ENCODE assay signal across 8 mouse cellular contexts in the genomic region with DNA sequence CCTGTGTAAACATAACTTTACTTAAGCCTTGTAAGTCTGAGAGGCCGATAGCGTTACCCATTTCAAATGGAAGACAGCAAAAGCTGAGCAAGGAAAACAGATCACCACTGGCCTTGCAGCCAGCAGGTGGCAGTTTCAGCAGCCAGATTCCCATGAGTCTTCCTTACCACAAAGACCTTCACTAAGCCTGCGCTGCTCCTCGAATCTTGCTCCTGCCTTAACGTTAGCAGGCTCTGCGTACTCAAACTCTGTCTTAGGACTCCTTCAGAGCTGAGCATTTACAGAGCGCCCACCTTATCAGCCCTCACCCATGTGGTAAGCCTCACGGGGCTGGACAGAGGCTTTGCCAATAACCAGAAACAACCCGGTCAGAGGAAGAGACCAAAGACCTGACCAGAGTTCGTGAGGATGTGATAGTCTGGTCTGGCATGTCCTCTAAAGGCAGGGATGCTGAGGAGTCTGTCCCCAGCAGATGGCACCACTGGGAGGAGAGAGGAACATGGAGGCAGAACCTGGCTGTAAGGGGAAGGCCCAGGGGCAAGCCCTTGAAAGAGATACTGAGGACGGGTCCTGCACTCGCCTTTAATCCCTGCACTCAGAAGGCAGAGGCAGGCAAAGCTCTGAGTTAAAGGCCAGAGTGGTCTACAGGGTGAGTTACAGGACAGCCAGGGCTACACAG. TPM values are rescaled to one million over a fixed set of nuclear protein-coding genes. Genes with fewer than 3 reads are reported as not detected.
DNase-seq lines count a peak whose midpoint lies in the region; ATAC-seq and TF ChIP-seq lines count a peak whose summit lies in the region.

No protein-coding gene starts in this region.

- CTCF ChIA-PET in Patski (lab: Charles Lee) = interaction anchor here (0.6 to 1.3 kb wide), 2 partner anchors 16 to 231 kb away, joined by 3 read pairs; no protein-coding TSS in a partner anchor

- no peaks in the 10 kb centered on the region for H3K9me3 ChIP-seq in stomach, postnatal 0 days (ENCODE audit: control insufficient read depth, low read length)

- H3K36me3 ChIP-seq in stomach, postnatal 0 days (ENCODE audit: control insufficient read depth, insufficient read depth, low read length) = no peaks in the 10 kb centered on the region

- no peak for ATAC-seq in Patski
- peak; percentile 72 for ATAC-seq in megakaryocyte progenitor cell, adult 5-6 weeks (replicated peaks; ENCODE audit: poor library complexity)
- peak; percentile 42; the same call in 1 of the 2 replicates for ATAC-seq in stomach, postnatal 0 days (ENCODE audit: low FRiP score, low TSS enrichment)
- no peak for ATAC-seq in monocyte, adult 5-6 weeks (replicated peaks; ENCODE audit: insufficient number of reproducible peaks, low FRiP score, low TSS enrichment, poor library complexity, severe bottlenecking)

- WGBS in stomach, postnatal 0 days = 45% methylated on average over 12 of the region's 12 CpGs

- POLR2A ChIA-PET in Patski (lab: Charles Lee) = no interaction called here

- H3K4me1 ChIP-seq in bone marrow macrophage, adult 2 months (ENCODE audit: control insufficient read depth, insufficient read depth, low read length) = no peaks in the 10 kb centered on the region
- H3K4me1 ChIP-seq in stomach, postnatal 0 days (replicated peaks; ENCODE audit: control insufficient read depth, insufficient read depth) = no peaks in the 10 kb centered on the region

- no peak overlapping the region for H3K4me3 ChIP-seq in bone marrow macrophage, adult 2 months (ENCODE audit: insufficient read depth, low read length)
- H3K4me3 ChIP-seq in layer of hippocampus, adult 2 months = no peak overlapping the region
- H3K4me3 ChIP-seq in stomach, postnatal 0 days (ENCODE audit: low read depth, low read length) = no peak overlapping the region

- H3K4me2 ChIP-seq in stomach, postnatal 0 days (replicated peaks; ENCODE audit: low read depth) = no peak overlapping the region

- H3K27me3 ChIP-seq in Patski = no peaks in the 10 kb centered on the region
- H3K27me3 ChIP-seq in stomach, postnatal 0 days (ENCODE audit: control insufficient read depth, insufficient read depth, low read length) = no peaks in the 10 kb centered on the region

- TF ChIP-seq POLR2A in bone marrow macrophage, adult 2 months (IDR thresholded peaks at IDR 0.05; ENCODE audit: borderline replicate concordance, low read depth, low read length) = no peak

- no peak for TF ChIP-seq EP300 in stomach, postnatal 0 days (optimal IDR thresholded peaks at IDR 0.05)

- in situ Hi-C loops in Patski (cut with MboI; ENCODE audit: low pct_unique_long_range_greater_than_20kb) = loop anchor here (5.0 kb wide), 1 partner anchor 226 kb away; no protein-coding TSS in a partner anchor

- no peak overlapping the region for H3K27ac ChIP-seq in bone marrow macrophage, adult 2 months (ENCODE audit: insufficient read depth, low read depth, low read length)
- peak overlapping the region; percentile 75 for H3K27ac ChIP-seq in layer of hippocampus, adult 2 months
- no peak overlapping the region for H3K27ac ChIP-seq in stomach, postnatal 0 days (replicated peaks)

- peak; percentile 52 for TF ChIP-seq CTCF in Patski (IDR thresholded peaks at IDR 0.05)
- TF ChIP-seq CTCF in bone marrow macrophage, adult 2 months (IDR thresholded peaks at IDR 0.05; ENCODE audit: low read depth, low read length) = peak; percentile 22; the same call in 1 of the 2 replicates
- TF ChIP-seq CTCF in layer of hippocampus, adult 2 months (conservative IDR thresholded peaks at IDR 0.05) = peak; percentile 73
- peak; percentile 66 for TF ChIP-seq CTCF in stomach, postnatal 0 days (IDR thresholded peaks at IDR 0.05; ENCODE audit: low read depth)

- DNase-seq in Patski (ENCODE audit: low read depth, low spot score) = no peak
- DNase-seq in fibroblast of lung, adult 2 months (ENCODE audit: low read depth) = peak; percentile 13
- DNase-seq in heart, postnatal 4 days = peak; percentile 82
- peak; percentile 37 to 42 for DNase-seq in layer of hippocampus, adult 2 months (ENCODE audit: low spot score in 2 of 2)
- DNase-seq in stomach, postnatal 0 days (ENCODE audit: low spot score) = peak; percentile 49

- H3K9ac ChIP-seq in stomach, postnatal 0 days (ENCODE audit: low read length) = no peak overlapping the region

RNA-seq across cellular contexts. Expression of a gene that starts 33.5 kb away (rescaled TPM):
- 8.4 TPM for polyA plus RNA-seq in Patski (2021)
- polyA plus RNA-seq in bone marrow macrophage, adult 2 months (2012; ENCODE audit: insufficient read depth, insufficient read length, missing spikeins) = 0.21 TPM in 1 of 2 replicates, not detected in the other
- 10 to 100 TPM; 13.6 to 17.1 TPM for total RNA-seq in heart, postnatal 4 days (2021)
- total RNA-seq in layer of hippocampus, adult 2 months (2021) = 10 to 100 TPM; 49.4 to 51.6 TPM
- total RNA-seq in megakaryocyte progenitor cell, adult 5-6 weeks (2015) = 0.10 TPM in 1 of 2 replicates, not detected in the other
- total RNA-seq in megakaryocyte progenitor cell, adult 5-6 weeks (2017) = not detected in 2 replicates
- polyA plus RNA-seq in stomach, postnatal 0 days (2015; fragmentation: Nextera tagmentation; extraction: Ambion mirVana) = 1.0 and 1.4 TPM in 2 replicates
- total RNA-seq in monocyte, adult 5-6 weeks (2017) = 0.19 TPM in 1 of 3 replicates, not detected in the others

Comparison
In these comparisons a context has a peak if more than half of its experiments do, and no peak if none do; other contexts are left out.
1. ATAC-seq: peak in megakaryocyte progenitor cell, adult 5-6 weeks (single experiment) and stomach, postnatal 0 days (single experiment); none in Patski (single experiment) and monocyte, adult 5-6 weeks (single experiment).
2. CTCF ChIP-seq: peak in every context shown above with its lines; median percentile 73 in layer of hippocampus, adult 2 months; 66 in stomach, postnatal 0 days; 52 in Patski; 22 in bone marrow macrophage, adult 2 months.
3. RNA of a gene that starts 33.5 kb away (total RNA-seq): 49.4 to 51.6 TPM in layer of hippocampus, adult 2 months and 13.6 to 17.1 TPM in heart, postnatal 4 days; 0.10 TPM in megakaryocyte progenitor cell, adult 5-6 weeks and 0.19 TPM in monocyte, adult 5-6 weeks; every median in the first group is over 10 times any median in the second.